Comparison of ENCODE assay signal across 11 mouse cellular contexts in the genomic region with DNA sequence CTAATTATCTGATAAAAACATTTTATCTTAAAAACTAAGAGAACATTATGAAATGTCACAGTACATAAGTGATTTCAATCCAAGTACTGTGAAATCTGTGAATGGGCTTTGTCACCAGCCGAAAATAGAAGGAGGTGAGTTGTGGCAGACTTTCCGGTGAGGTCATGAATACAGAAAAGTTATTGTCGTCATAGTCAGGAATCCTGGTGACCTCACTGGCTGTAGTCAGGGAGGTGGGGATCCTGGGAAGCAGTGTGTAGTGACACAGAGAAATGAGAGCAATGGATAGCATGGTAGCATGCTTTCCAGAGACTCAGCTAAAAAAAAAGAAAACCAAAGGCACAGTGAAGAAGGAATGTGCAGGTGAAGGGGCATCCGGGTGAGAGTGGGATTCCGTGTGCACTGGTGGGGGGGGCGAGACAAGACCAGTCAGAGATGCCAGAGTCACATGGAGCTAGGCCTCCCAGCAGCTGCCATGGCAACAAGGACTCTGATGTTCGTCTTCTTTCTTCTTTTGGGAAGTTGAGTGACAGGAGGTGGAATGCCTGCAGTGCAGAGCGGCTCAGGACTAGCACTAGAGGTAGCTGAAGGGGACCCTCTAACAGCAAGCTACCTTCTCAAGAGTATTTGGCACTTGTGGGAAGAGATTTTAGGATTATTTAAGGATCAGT. TPM values are rescaled to one million over a fixed set of nuclear protein-coding genes. Genes with fewer than 3 reads are reported as not detected.
DNase-seq lines count a peak whose midpoint lies in the region; ATAC-seq and TF ChIP-seq lines count a peak whose summit lies in the region.
"Had no signal": no experiment of that assay in that cellular context is flagged by ENCODE, and none has a peak within 500 bp of the region (broad histone marks: within the 10 kb centered on the region; RNA-seq: fewer than 3 reads in every experiment).

No protein-coding gene starts in this region.

- H3K27me3 ChIP-seq in lung, postnatal 0 days (replicated peaks; ENCODE audit: insufficient read depth, low read length) = no peaks in the 10 kb centered on the region
- H3K27me3 ChIP-seq in embryonic facial prominence, embryonic 10.5 days (replicated peaks; ENCODE audit: low read depth, poor library complexity, severe bottlenecking) = no peaks in the 10 kb centered on the region
- no peaks in the 10 kb centered on the region for H3K27me3 ChIP-seq in hindbrain, embryonic 11.5 days (ENCODE audit: control insufficient read depth, insufficient read depth, low read length)

- peak; percentile 27 for DNase-seq in lung, postnatal 0 days (ENCODE audit: low spot score)
- DNase-seq in lung, postnatal 4 days = no peak
- DNase-seq in embryonic facial prominence, embryonic 10.5 days (ENCODE audit: low spot score) = peak; percentile 29
- DNase-seq in hindbrain, embryonic 11.5 days (ENCODE audit: low spot score) = peak; percentile 51
- peak; percentile 42 for DNase-seq in retina, embryonic 14.5 days (ENCODE audit: low spot score)
- DNase-seq in right cerebral cortex, postnatal 10 days (ENCODE audit: low spot score in 2 of 2) = no peak
- DNase-seq in kidney, postnatal 36 days = no peak
- DNase-seq: adrenal gland, postnatal 10 days; kidney, adult 8-10 months; lung, adult 18-20 months; thymus, postnatal 25 days had no signal

- TF ChIP-seq EP300 in lung, postnatal 0 days (IDR thresholded peaks at IDR 0.05) = no peak

- H3K4me2 ChIP-seq in lung, postnatal 0 days (replicated peaks; ENCODE audit: low read depth, low read length) = no peak overlapping the region
- no peak overlapping the region for H3K4me2 ChIP-seq in hindbrain, embryonic 11.5 days (replicated peaks; ENCODE audit: low read depth, low read length)

- ATAC-seq in lung, postnatal 0 days = no peak
- no peak for ATAC-seq in hindbrain, embryonic 11.5 days (ENCODE audit: low FRiP score)

- H3K4me1 ChIP-seq in lung, postnatal 0 days (ENCODE audit: insufficient read depth, low read depth, low read length) = no peaks in the 10 kb centered on the region
- H3K4me1 ChIP-seq in embryonic facial prominence, embryonic 10.5 days = peaks cover 18% of the 10 kb centered on the region
- H3K4me1 ChIP-seq in hindbrain, embryonic 11.5 days (replicated peaks; ENCODE audit: control insufficient read depth, insufficient read depth, low read length) = no peaks in the 10 kb centered on the region

- H3K9ac ChIP-seq in lung, postnatal 0 days (replicated peaks; ENCODE audit: low read depth) = no peak overlapping the region
- H3K9ac ChIP-seq in hindbrain, embryonic 11.5 days (ENCODE audit: low read depth, low read length) = no peak overlapping the region

- H3K36me3 ChIP-seq in lung, postnatal 0 days (ENCODE audit: insufficient read depth, low read length) = no peaks in the 10 kb centered on the region
- peaks cover 13% of the 10 kb centered on the region; the same call in 1 of the 2 replicates for H3K36me3 ChIP-seq in embryonic facial prominence, embryonic 10.5 days (replicated peaks)
- no peaks in the 10 kb centered on the region for H3K36me3 ChIP-seq in hindbrain, embryonic 11.5 days (ENCODE audit: control insufficient read depth, insufficient read depth, low read length)

- H3K4me3 ChIP-seq in lung, postnatal 0 days (ENCODE audit: low read depth, low read length) = no peak overlapping the region
- H3K4me3 ChIP-seq in embryonic facial prominence, embryonic 10.5 days = no peak overlapping the region
- no peak overlapping the region for H3K4me3 ChIP-seq in hindbrain, embryonic 11.5 days (ENCODE audit: low read depth, low read length)

- no peak for TF ChIP-seq CTCF in lung, postnatal 0 days (IDR thresholded peaks at IDR 0.05)

- WGBS in lung, postnatal 0 days = 58% methylated on average over 8 of the region's 8 CpGs
- 54% methylated on average over 8 of the region's 8 CpGs for WGBS in embryonic facial prominence, embryonic 10.5 days
- 34% methylated on average over 8 of the region's 8 CpGs for WGBS in hindbrain, embryonic 11.5 days

- H3K27ac ChIP-seq in lung, postnatal 0 days (ENCODE audit: low read length) = no peak overlapping the region
- H3K27ac ChIP-seq in embryonic facial prominence, embryonic 10.5 days (replicated peaks) = no peak overlapping the region
- no peak overlapping the region for H3K27ac ChIP-seq in hindbrain, embryonic 11.5 days (ENCODE audit: low read depth, low read length)

- no peaks in the 10 kb centered on the region for H3K9me3 ChIP-seq in lung, postnatal 0 days (ENCODE audit: low read length)
- no peaks in the 10 kb centered on the region for H3K9me3 ChIP-seq in embryonic facial prominence, embryonic 10.5 days
- H3K9me3 ChIP-seq in hindbrain, embryonic 11.5 days (ENCODE audit: control insufficient read depth, low read length) = no peaks in the 10 kb centered on the region

RNA-seq across cellular contexts. Expression of a gene that starts 47.2 kb away (rescaled TPM):
- 2.8 and 3.8 TPM in 2 replicates for polyA plus RNA-seq in lung, postnatal 0 days (2015; fragmentation: Nextera tagmentation; extraction: Ambion mirVana)
- polyA plus RNA-seq in embryonic facial prominence, embryonic 10.5 days (2016; fragmentation: Nextera tagmentation; extraction: Ambion mirVana) = 4.8 and 5.2 TPM in 2 replicates
- 1.4 and 2.0 TPM in 2 replicates for polyA plus RNA-seq in hindbrain, embryonic 11.5 days (2014; fragmentation: Nextera tagmentation; extraction: Ambion mirVana)

Comparison
In these comparisons a context has a peak if more than half of its experiments do, and no peak if none do; other contexts are left out.
1. DNase-seq: peak in lung, postnatal 0 days (single experiment), embryonic facial prominence, embryonic 10.5 days (single experiment), hindbrain, embryonic 11.5 days (single experiment) and retina, embryonic 14.5 days (single experiment); none in lung, postnatal 4 days (0 of 2), right cerebral cortex, postnatal 10 days (0 of 2) and kidney, postnatal 36 days (0 of 2).